ENCODE assay signal across 8 mouse cellular contexts in the genomic region with DNA sequence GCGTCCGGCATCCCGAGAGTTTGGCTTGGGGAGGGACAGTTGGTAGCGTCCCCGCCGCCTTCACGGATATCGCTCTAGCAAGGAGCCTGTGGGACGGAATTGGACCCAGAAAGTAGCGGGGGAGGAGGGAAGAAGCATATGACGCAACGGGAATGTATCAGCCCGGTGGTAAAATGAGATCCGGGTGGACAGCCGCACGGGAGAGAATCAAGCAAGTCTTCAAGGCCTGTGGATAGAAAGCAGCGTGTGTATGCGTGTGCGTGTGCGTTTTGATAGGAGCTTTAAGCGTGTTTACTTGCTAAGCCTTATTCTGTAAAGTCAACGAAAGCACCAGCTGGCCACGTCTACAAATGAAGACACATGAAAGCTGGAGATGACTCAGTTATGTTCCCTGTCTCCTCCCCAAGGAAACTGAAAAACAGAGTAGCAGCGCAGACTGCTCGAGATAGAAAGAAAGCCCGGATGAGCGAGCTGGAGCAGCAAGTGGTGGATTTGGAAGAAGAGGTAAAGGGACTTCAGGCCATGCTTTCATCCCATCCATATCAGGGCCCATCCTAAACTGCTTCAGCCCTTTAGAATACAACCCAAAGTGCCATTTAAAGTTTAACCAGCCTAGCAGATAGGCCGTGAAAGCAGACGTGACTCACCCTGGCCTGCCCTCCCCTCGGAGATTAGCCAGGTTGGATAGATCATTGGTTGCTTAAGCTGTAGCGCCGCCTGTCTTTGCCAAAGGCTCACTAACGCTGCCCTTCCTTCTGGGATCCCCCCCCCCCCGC. TPM values are rescaled to one million over a fixed set of nuclear protein-coding genes. Genes with fewer than 3 reads are reported as not detected.
DNase-seq lines count a peak whose midpoint lies in the region; ATAC-seq and TF ChIP-seq lines count a peak whose summit lies in the region.

No protein-coding gene starts in this region.

- intact Hi-C loops in heart, postnatal 10 days (cut with DNase I): loop anchor here (2.0 kb wide), 2 partner anchors 19 to 37 kb away; no protein-coding TSS in a partner anchor

- H3K9me3 ChIP-seq in E14TG2a.4 (ENCODE audit: low read length): no peaks in the 10 kb centered on the region
- no peaks in the 10 kb centered on the region for H3K9me3 ChIP-seq in forebrain, embryonic 13.5 days (replicated peaks)
- no peaks in the 10 kb centered on the region for H3K9me3 ChIP-seq in liver, embryonic 16.5 days (replicated peaks; ENCODE audit: control insufficient read depth, low read length)
- no peaks in the 10 kb centered on the region for H3K9me3 ChIP-seq in neural tube, embryonic 12.5 days

- H3K4me3 ChIP-seq in E14TG2a.4 (replicated peaks; ENCODE audit: low read length): peak overlapping the region; percentile 99
- H3K4me3 ChIP-seq in forebrain, embryonic 13.5 days: peak overlapping the region; percentile 86
- H3K4me3 ChIP-seq in liver, embryonic 16.5 days (ENCODE audit: low read depth, low read length): peak overlapping the region; percentile 92
- H3K4me3 ChIP-seq in neural tube, embryonic 12.5 days: peak overlapping the region; percentile 89
- peak overlapping the region; percentile 89 for H3K4me3 ChIP-seq in testis, adult 2 months (ENCODE audit: control insufficient read depth, low read depth, low read length)

- peak; percentile 27; the same call in 1 of the 2 replicates for TF ChIP-seq POLR2A in testis, adult 2 months (IDR thresholded peaks at IDR 0.05; ENCODE audit: control insufficient read depth, low read depth, low read length)

- no peaks in the 10 kb centered on the region for H3K27me3 ChIP-seq in E14TG2a.4 (ENCODE audit: insufficient read depth, low read length)
- H3K27me3 ChIP-seq in forebrain, embryonic 13.5 days: no peaks in the 10 kb centered on the region
- H3K27me3 ChIP-seq in liver, embryonic 16.5 days (ENCODE audit: control insufficient read depth, insufficient read depth, low read depth, low read length): no peaks in the 10 kb centered on the region
- H3K27me3 ChIP-seq in neural tube, embryonic 12.5 days (replicated peaks): no peaks in the 10 kb centered on the region
- no peaks in the 10 kb centered on the region for H3K27me3 ChIP-seq in testis, adult 2 months (ENCODE audit: control insufficient read depth, insufficient read depth, low read length)

- peaks cover 45% of the 10 kb centered on the region for H3K36me3 ChIP-seq in E14TG2a.4 (ENCODE audit: insufficient read depth, low read length)
- peaks cover 40% of the 10 kb centered on the region for H3K36me3 ChIP-seq in forebrain, embryonic 13.5 days (ENCODE audit: poor library complexity, severe bottlenecking)
- H3K36me3 ChIP-seq in liver, embryonic 16.5 days (ENCODE audit: control insufficient read depth, insufficient read depth): peaks cover 30% of the 10 kb centered on the region
- peaks cover 37% of the 10 kb centered on the region for H3K36me3 ChIP-seq in neural tube, embryonic 12.5 days
- H3K36me3 ChIP-seq in testis, adult 2 months (ENCODE audit: control insufficient read depth, insufficient read depth, low read length): no peaks in the 10 kb centered on the region; the same call in 1 of the 2 replicates

- TF ChIP-seq CTCF in E14TG2a.4 (conservative IDR thresholded peaks at IDR 0.05; ENCODE audit: low read length): no peak
- peak; percentile 32; the same call in 1 of the 2 replicates for TF ChIP-seq CTCF in testis, adult 2 months (IDR thresholded peaks at IDR 0.05; ENCODE audit: control insufficient read depth, insufficient read depth, insufficient replicate concordance, low read depth, low read length)

- DNase-seq in c-Kit-positive CD71-positive TER-119-positive erythroid progenitor cells, embryonic 14.5 days (ENCODE audit: low spot score): peak; percentile 78
- DNase-seq in heart, postnatal 10 days: peak; percentile 83
- DNase-seq in large intestine, adult 2 months (ENCODE audit: low read depth, low spot score): peak; percentile 73

- H3K9ac ChIP-seq in forebrain, embryonic 13.5 days: peak overlapping the region; percentile 95
- peak overlapping the region; percentile 98 for H3K9ac ChIP-seq in liver, embryonic 16.5 days (ENCODE audit: low read depth, low read length)
- H3K9ac ChIP-seq in neural tube, embryonic 12.5 days: peak overlapping the region; percentile 94

- ATAC-seq in forebrain, embryonic 13.5 days: peak; percentile 11
- peak; percentile 55 for ATAC-seq in liver, embryonic 16.5 days (ENCODE audit: low read depth)
- peak; percentile 28 for ATAC-seq in neural tube, embryonic 12.5 days (ENCODE audit: low FRiP score, low read depth)

- H3K27ac ChIP-seq in forebrain, embryonic 13.5 days: peak overlapping the region; percentile 76
- peak overlapping the region; percentile 94 for H3K27ac ChIP-seq in liver, embryonic 16.5 days (ENCODE audit: low read length)
- H3K27ac ChIP-seq in neural tube, embryonic 12.5 days: peak overlapping the region; percentile 79; the same call in 1 of the 2 replicates
- H3K27ac ChIP-seq in testis, adult 2 months (ENCODE audit: control insufficient read depth, insufficient read depth, low read depth, low read length): peak overlapping the region; percentile 73

- WGBS in forebrain, embryonic 13.5 days: under 1% methylated on average over 34 of the region's 34 CpGs
- under 1% methylated on average over 34 of the region's 34 CpGs for WGBS in large intestine, adult 2 months
- under 1% methylated on average over 33 of the region's 34 CpGs for WGBS in liver, embryonic 16.5 days (ENCODE audit: insufficient replicate concordance)
- under 1% methylated on average over 34 of the region's 34 CpGs for WGBS in neural tube, embryonic 12.5 days

- peaks cover 80% of the 10 kb centered on the region for H3K4me1 ChIP-seq in E14TG2a.4 (replicated peaks; ENCODE audit: low read depth, low read length)
- H3K4me1 ChIP-seq in forebrain, embryonic 13.5 days: peaks cover 22% of the 10 kb centered on the region
- peaks cover 19% of the 10 kb centered on the region for H3K4me1 ChIP-seq in liver, embryonic 16.5 days (ENCODE audit: control insufficient read depth, low read depth, low read length)
- H3K4me1 ChIP-seq in neural tube, embryonic 12.5 days: peaks cover 19% of the 10 kb centered on the region
- H3K4me1 ChIP-seq in testis, adult 2 months (ENCODE audit: control insufficient read depth, insufficient read depth, low read length): peaks cover 4% of the 10 kb centered on the region

- H3K4me2 ChIP-seq in forebrain, embryonic 13.5 days: peak overlapping the region; percentile 76
- H3K4me2 ChIP-seq in liver, embryonic 16.5 days (ENCODE audit: low read depth, low read length): peak overlapping the region; percentile 85
- H3K4me2 ChIP-seq in neural tube, embryonic 12.5 days (replicated peaks): peak overlapping the region; percentile 69

RNA-seq across cellular contexts. Expression of gene Xbp1, which starts 1.2 kb away (rescaled TPM):
- 90.6 and 95.2 TPM in 2 replicates for polyA plus RNA-seq in forebrain, embryonic 13.5 days (2015; fragmentation: Nextera tagmentation; extraction: Ambion mirVana)
- 10 to 100 TPM; 48.9 to 55.5 TPM for total RNA-seq in heart, postnatal 10 days (2021)
- 164 and 209 TPM in 2 replicates for polyA plus RNA-seq in large intestine, adult 2 months (2012; rRNA removed)
- 105 and 116 TPM in 2 replicates for polyA plus RNA-seq in liver, embryonic 16.5 days (2015; fragmentation: Nextera tagmentation; extraction: Ambion mirVana)
- polyA plus RNA-seq in neural tube, embryonic 12.5 days (2016; fragmentation: Nextera tagmentation; extraction: Ambion mirVana): 132 and 141 TPM in 2 replicates
- 9.0 and 9.2 TPM in 2 replicates for polyA plus RNA-seq in testis, adult 2 months (2012; rRNA removed)

RNA-seq across cellular contexts. Expression of gene Ccdc117, which starts 20.3 kb away (rescaled TPM):
- 15.1 and 15.4 TPM in 2 replicates for polyA plus RNA-seq in forebrain, embryonic 13.5 days (2015; fragmentation: Nextera tagmentation; extraction: Ambion mirVana)
- 10 to 100 TPM; 13.9 to 17.1 TPM for total RNA-seq in heart, postnatal 10 days (2021)
- polyA plus RNA-seq in large intestine, adult 2 months (2012; rRNA removed): 4.6 and 5.5 TPM in 2 replicates
- polyA plus RNA-seq in liver, embryonic 16.5 days (2015; fragmentation: Nextera tagmentation; extraction: Ambion mirVana): 6.8 and 7.5 TPM in 2 replicates
- polyA plus RNA-seq in neural tube, embryonic 12.5 days (2016; fragmentation: Nextera tagmentation; extraction: Ambion mirVana): 22.3 and 23.5 TPM in 2 replicates
- 25.2 and 37.6 TPM in 2 replicates for polyA plus RNA-seq in testis, adult 2 months (2012; rRNA removed)

RNA-seq across cellular contexts. Expression of gene Ankrd36, which starts 47.8 kb away (rescaled TPM):
- polyA plus RNA-seq in forebrain, embryonic 13.5 days (2015; fragmentation: Nextera tagmentation; extraction: Ambion mirVana): not detected in 2 replicates
- not detected for total RNA-seq in heart, postnatal 10 days (2021)
- polyA plus RNA-seq in large intestine, adult 2 months (2012; rRNA removed): not detected in 2 replicates
- 1.9 and 2.5 TPM in 2 replicates for polyA plus RNA-seq in liver, embryonic 16.5 days (2015; fragmentation: Nextera tagmentation; extraction: Ambion mirVana)
- not detected in 2 replicates for polyA plus RNA-seq in neural tube, embryonic 12.5 days (2016; fragmentation: Nextera tagmentation; extraction: Ambion mirVana)
- polyA plus RNA-seq in testis, adult 2 months (2012; rRNA removed): 250 and 260 TPM in 2 replicates

Comparison
In these comparisons a context has a peak if more than half of its experiments do, and no peak if none do; other contexts are left out.
1. Peak in every context shown above with its lines: DNase-seq, ATAC-seq, H3K4me3 ChIP-seq and H3K27ac ChIP-seq.
2. RNA of gene Ankrd36, which starts 47.8 kb away (polyA plus RNA-seq): 250 to 260 TPM in testis, adult 2 months; 1.9 to 2.5 TPM in liver, embryonic 16.5 days, not detected in forebrain, embryonic 13.5 days, not detected in large intestine, adult 2 months and not detected in neural tube, embryonic 12.5 days; every median in the first group is over 10 times any median in the second.